Mouse (Mus musculus) hindbrain, postnatal 0 days (tissue): ENCODE results near the gene Zfp704. TPM values are rescaled to one million over a fixed set of nuclear protein-coding genes. Genes with fewer than 3 reads are reported as not detected.

Experiments used
- ATAC-seq: fragments of 200-750 bp; cut with Nextera tagmentation; 2 replicates; pipeline ENCODE4 v1.8.0; 2017; ENCODE audit warnings: mild to moderate bottlenecking, moderate TSS enrichment, moderate library complexity
- DNase-seq: peaks from one replicate; pipeline ENCODE4 v3.0.0-alpha.2; 2015; ENCODE audit warnings: low spot score
- H3K27ac ChIP-seq: fragments of 300-500 bp; sonication (generic); 2 replicates; pipeline ENCODE4 v1.5.1; 2014; ENCODE audit warnings: mild to moderate bottlenecking
- H3K27me3 ChIP-seq: fragments of 300-500 bp; sonication (generic); 2 replicates; pipeline ENCODE4 v1.6.1; 2014; ENCODE audit warnings: low read length, mixed read lengths; ENCODE audit not compliant: insufficient read depth
- H3K36me3 ChIP-seq: fragments of 300-500 bp; sonication (generic); 2 replicates; pipeline ENCODE4 v1.6.1; 2014; ENCODE audit warnings: low read length, mixed read lengths; ENCODE audit not compliant: insufficient read depth
- H3K4me1 ChIP-seq: fragments of 300-500 bp; sonication (generic); 2 replicates; pipeline ENCODE4 v1.6.1; 2014; ENCODE audit warnings: antibody characterized with exemption, low read length, mixed read lengths; ENCODE audit not compliant: insufficient read depth
- H3K4me2 ChIP-seq: fragments of 300-500 bp; sonication (generic); 2 replicates; pipeline ENCODE4 v1.6.1; 2014; ENCODE audit warnings: low read depth, mild to moderate bottlenecking, low read length, moderate library complexity, mixed read lengths
- H3K4me3 ChIP-seq: fragments of 300-500 bp; sonication (generic); 2 replicates; pipeline ENCODE4 v1.5.1; 2014; ENCODE audit warnings: low read length
- H3K9ac ChIP-seq: fragments of 300-500 bp; sonication (generic); replicated peaks from 2 replicates; pipeline ENCODE4 v1.6.1; 2014; ENCODE audit warnings: mild to moderate bottlenecking, low read length, moderate library complexity, mixed read lengths
- H3K9me3 ChIP-seq: fragments of 300-500 bp; sonication (generic); 2 replicates; pipeline ENCODE4 v1.6.1; 2016; ENCODE audit warnings: low read length, mixed read lengths
- CTCF ChIP-seq: IDR thresholded peaks from 2 replicates; pipeline ENCODE4 v1.5.1; 2016; ENCODE audit warnings: antibody characterized with exemption, control low read depth, low read depth
- WGBS: fragments of 180-500 bp; shearing (Covaris S2); extraction: QIAGEN DNeasy Blood & Tissue Kit; methylation state at CpG from one replicate; pipeline ENCODE4 v1.1.7; 2014; 5-methylcytosine and 5-hydroxymethylcytosine counted together
- polyA plus RNA-seq: library from polyadenylated mRNA; unstranded; fragments of >200 nt; fragmentation: Nextera tagmentation; extraction: Ambion mirVana; gene quantifications from 2 replicates; pipeline ENCODE4 v1.2.1, GENCODE M21; 2015
- total RNA-seq: library from RNA; depleted of rRNA; stranded (reverse); fragments of >200 nt; gene quantifications from 2 replicates; pipeline ENCODE4 v1.2.3, GENCODE M21; 2014

The Zfp704 gene
- total and polyA plus RNA-seq, 2 experiments from 2014 or later = 11.2 to 57.5 TPM

DNA sequence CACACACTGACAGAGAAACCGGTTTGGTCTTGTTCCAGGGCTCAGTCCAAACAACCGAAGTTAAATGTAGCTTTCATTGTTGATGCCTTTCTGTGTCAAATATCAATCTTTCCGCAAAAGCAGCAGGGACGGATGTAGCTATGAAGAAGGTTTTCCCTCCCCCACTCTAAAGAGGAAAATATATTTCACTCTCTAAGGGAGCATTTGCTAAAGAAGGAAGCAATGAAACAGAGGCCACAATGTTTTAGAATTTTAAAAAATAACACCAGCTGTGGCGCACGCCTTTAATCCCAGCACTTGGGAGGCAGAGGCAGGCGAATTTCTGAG, 89.2 kb downstream of the Zfp704 start:
- no peaks in the 10 kb centered on the region for H3K27me3 ChIP-seq
- H3K4me2 ChIP-seq = no peak overlapping the region
- H3K9ac ChIP-seq = no peak overlapping the region
- 31% methylated on average over 7 of the region's 7 CpGs for WGBS
- no peak for DNase-seq
- ATAC-seq = no peak
- no peak for TF ChIP-seq CTCF
- no peak overlapping the region for H3K4me3 ChIP-seq
- H3K27ac ChIP-seq = peak overlapping the region; percentile 82
- H3K9me3 ChIP-seq = no peaks in the 10 kb centered on the region
- no peaks in the 10 kb centered on the region for H3K36me3 ChIP-seq
- H3K4me1 ChIP-seq = peaks cover 23% of the 10 kb centered on the region

DNA sequence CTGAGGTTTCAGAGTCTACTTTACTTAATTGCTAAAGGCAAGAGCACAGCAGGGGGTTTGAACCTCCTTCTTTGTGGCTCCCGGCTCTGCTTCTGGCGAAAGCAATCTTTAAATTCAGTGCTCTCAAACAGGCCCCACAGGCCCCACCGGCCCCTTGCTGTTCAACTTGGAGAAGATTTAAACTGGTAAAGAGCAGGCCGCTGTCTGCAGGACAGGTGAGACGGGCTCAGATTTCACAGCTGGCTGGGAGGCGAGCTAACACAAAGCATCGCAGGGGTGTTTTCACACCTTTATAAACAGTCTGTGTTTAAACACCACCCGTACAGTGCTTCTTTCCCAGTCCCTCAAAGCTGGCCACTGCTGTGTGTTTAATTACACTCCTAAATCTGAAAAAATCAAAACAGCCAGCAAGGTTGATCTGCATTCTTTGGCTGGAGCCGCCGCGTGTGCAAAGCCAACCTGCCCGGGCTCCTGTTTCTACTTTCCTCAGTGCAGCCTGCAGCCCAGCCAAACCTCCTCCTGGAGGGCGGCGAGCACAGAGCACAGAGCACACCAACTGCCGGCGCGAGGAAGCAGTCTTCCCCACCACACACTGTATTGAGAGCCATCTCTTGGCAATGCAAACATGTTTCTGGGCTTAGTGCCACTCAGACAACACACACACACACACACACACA, 89.7 kb downstream of the Zfp704 start:
- TF ChIP-seq CTCF = peak; percentile 42
- Histone ChIP-seq H3K4me2 (peak overlapping the region; percentile 40), H3K36me3 (no peaks in the 10 kb centered on the region), H3K27me3 (no peaks in the 10 kb centered on the region), H3K27ac (peak overlapping the region; percentile 82), H3K9ac (0 out of 2 replicates have a peak overlapping the region, but pooled peaks have one; percentile 7), H3K4me1 (peaks cover 23% of the 10 kb centered on the region), H3K4me3 (no peak overlapping the region), H3K9me3 (no peaks in the 10 kb centered on the region)
- WGBS = 8% methylated on average over 17 of the region's 17 CpGs
- DNase-seq (peak; percentile 91), ATAC-seq (peak; percentile 94)

DNA sequence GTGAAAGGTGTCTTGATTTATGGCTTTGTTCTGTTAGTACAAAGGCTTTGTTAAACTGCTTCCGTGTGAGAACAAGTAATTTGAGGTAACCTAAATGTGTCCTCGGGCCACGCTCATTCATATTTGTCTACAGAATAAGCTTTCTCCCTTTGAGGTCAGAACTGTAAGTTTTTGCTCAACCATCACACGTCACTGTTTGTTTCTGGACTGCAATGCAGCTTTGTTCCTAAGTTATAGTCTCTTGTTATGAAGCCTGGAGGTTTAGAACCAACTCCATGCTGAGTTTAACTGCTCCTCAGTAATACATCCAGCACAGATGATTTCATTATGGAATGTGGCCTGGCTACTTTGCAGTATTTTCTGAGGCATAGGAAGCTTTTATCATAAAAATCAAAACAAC, 90.4 kb downstream of the Zfp704 start:
- peak overlapping the region; percentile 82 for H3K27ac ChIP-seq
- no peak for ATAC-seq

DNA sequence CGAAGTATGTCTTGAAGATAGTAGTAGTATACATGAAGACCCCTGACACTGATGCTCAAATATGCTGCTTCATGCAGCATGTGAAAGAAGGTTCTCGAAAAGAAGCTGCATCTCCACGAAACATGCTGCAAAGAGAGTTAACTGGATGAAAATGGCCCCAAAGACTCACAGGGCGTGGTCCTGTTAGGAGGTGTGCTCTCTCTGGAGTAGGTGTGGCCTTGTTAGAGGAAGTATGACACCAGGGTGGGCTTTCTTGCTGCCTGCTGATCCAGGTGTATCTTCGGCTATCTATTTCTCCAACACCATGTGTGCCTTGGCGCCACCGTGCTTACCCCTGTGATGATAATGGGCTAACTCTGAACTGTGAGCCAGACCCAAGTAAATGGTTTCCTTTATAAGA, 90.9 kb downstream of the Zfp704 start:
- WGBS = 93% methylated on average over 7 of the region's 7 CpGs
- no peak for TF ChIP-seq CTCF
- no peaks in the 10 kb centered on the region for H3K9me3 ChIP-seq
- H3K4me1 ChIP-seq = peaks cover 23% of the 10 kb centered on the region
- H3K4me3 ChIP-seq = no peak overlapping the region
- H3K4me2 ChIP-seq = no peak overlapping the region
- no peak overlapping the region for H3K9ac ChIP-seq
- ATAC-seq = no peak
- no peak overlapping the region for H3K27ac ChIP-seq
- H3K36me3 ChIP-seq = no peaks in the 10 kb centered on the region
- H3K27me3 ChIP-seq = no peaks in the 10 kb centered on the region
- DNase-seq = no peak

More for the DNA sequence above, 90.4 kb downstream of the Zfp704 start:
- no peak for DNase-seq
- no peaks in the 10 kb centered on the region for H3K27me3 ChIP-seq
- no peaks in the 10 kb centered on the region for H3K9me3 ChIP-seq
- H3K4me3 ChIP-seq = no peak overlapping the region
- no peak overlapping the region for H3K9ac ChIP-seq
- 49% methylated on average over 4 of the region's 4 CpGs for WGBS
- no peak for TF ChIP-seq CTCF
- no peak overlapping the region for H3K4me2 ChIP-seq
- H3K4me1 ChIP-seq = peaks cover 23% of the 10 kb centered on the region
- no peaks in the 10 kb centered on the region for H3K36me3 ChIP-seq

DNA sequence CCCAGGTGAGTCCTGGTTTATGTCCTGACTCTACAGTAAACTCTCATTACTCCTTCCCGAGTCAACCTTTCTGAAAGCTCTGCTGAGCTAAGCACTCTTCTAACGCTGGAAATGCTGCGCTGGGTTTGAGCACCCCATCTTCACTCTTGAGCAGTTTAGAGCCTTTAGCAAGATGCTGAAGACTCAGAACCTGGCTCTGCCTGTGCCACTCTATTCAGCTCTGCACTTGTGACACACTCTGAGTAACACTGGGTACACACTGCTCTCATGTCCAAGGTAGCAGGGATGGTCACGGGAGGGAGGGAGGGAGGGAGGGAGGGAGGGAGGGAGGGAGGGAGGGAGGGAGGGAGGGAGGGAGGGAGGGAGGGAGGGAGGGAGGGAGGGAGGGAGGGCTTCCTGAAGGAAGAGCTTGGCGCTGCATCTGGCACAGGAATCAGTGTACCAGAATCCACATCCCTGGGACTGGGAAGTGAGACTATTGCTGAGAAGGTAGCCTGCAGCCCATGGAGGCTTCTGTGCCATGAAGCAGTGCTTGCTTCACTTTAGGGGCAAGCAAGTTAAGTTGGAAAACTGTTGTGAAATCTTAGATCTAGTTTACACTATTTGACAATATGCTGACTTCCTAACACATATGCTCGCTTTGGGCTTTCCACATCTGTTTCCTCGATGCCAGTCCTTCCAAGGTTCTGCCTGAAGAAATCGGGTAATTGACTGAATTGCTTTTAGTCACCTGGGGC, 93.6 kb downstream of the Zfp704 start:
- H3K4me1 ChIP-seq = peaks cover 15% of the 10 kb centered on the region
- H3K4me3 ChIP-seq = no peak overlapping the region
- 67% methylated on average over 7 of the region's 8 CpGs for WGBS
- no peak for TF ChIP-seq CTCF
- no peaks in the 10 kb centered on the region for H3K9me3 ChIP-seq
- H3K27ac ChIP-seq = no peak overlapping the region
- ATAC-seq (no peak), DNase-seq (no peak)
- no peaks in the 10 kb centered on the region for H3K27me3 ChIP-seq
- no peak overlapping the region for H3K9ac ChIP-seq
- H3K4me2 ChIP-seq = no peak overlapping the region
- no peaks in the 10 kb centered on the region for H3K36me3 ChIP-seq

DNA sequence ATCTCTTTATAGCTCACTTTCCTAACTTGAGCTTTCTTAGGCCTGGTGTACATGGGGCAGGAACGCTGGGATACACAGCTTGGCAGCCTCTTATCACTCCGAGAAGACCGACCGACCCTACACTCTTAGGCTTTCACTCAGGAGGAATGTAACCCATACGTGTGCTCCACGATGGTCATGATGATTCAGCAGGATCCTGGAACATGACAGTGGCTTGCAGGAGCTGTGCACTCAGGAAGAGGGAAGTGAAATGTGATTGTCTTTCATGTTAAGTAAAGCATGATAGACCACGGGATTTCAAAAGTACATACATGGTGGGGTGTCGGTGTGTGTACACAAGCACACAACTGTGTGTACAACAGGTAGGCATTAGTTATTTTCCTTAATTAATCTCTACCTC, 94.4 kb downstream of the Zfp704 start:
- Histone ChIP-seq H3K36me3 (no peaks in the 10 kb centered on the region), H3K9ac (no peak overlapping the region), H3K4me2 (no peak overlapping the region), H3K4me1 (peaks cover 15% of the 10 kb centered on the region; the same call in 1 of the 2 replicates), H3K27ac (peak overlapping the region; percentile 11; the same call in 1 of the 2 replicates), H3K4me3 (no peak overlapping the region), H3K9me3 (no peaks in the 10 kb centered on the region), H3K27me3 (no peaks in the 10 kb centered on the region)
- DNase-seq (no peak), ATAC-seq (no peak)
- 79% methylated on average over 8 of the region's 8 CpGs for WGBS
- TF ChIP-seq CTCF = no peak

DNA sequence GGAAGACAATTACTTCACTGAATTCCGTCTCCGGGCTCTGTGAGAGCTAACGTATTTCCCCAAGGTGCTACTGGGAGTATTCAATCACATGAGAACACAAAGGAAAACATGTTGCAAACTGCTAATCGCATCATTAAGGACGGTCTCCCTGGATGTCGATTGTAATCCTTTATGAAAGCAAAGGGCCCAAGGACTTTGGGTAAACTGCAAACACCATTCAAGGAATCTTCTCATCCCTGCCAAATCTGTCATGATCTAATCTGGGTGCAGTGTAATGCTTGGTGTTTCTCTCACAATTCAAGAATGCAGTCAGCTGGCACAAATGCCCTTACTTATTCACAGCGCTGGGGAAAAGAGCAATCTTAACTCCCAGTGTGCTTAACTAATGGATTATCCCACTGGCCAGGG, 96.2 kb downstream of the Zfp704 start:
- Histone ChIP-seq H3K9ac (no peak overlapping the region), H3K27me3 (no peaks in the 10 kb centered on the region), H3K4me3 (no peak overlapping the region), H3K27ac (no peak overlapping the region), H3K9me3 (no peaks in the 10 kb centered on the region), H3K4me1 (peaks cover 5% of the 10 kb centered on the region; the same call in 1 of the 2 replicates), H3K36me3 (no peaks in the 10 kb centered on the region), H3K4me2 (no peak overlapping the region)
- ATAC-seq (peak; percentile 63), DNase-seq (peak; percentile 60)
- TF ChIP-seq CTCF = no peak
- 13% methylated on average over 7 of the region's 7 CpGs for WGBS
